Mouse (Mus musculus): ENCODE results near the gene Rbfox1. TPM values are rescaled to one million over a fixed set of nuclear protein-coding genes. Genes with fewer than 3 reads are reported as not detected.

The Rbfox1 gene
- total RNA-seq, 2 experiments from 2014 or later: 120 to 127 TPM

GRCm38 (mm10) chr16:6531459-6531858 lies 646.3 kb downstream of the Rbfox1 start:
- DNase-seq: no peak
- intact Hi-C loops (cut with DNase I; ENCODE audit: low total_unique reads): no loop called here

GRCm38 (mm10) chr16:6532077-6532995 lies 647.2 kb downstream of the Rbfox1 start:
- DNase-seq: no peak
- intact Hi-C loops (cut with DNase I; ENCODE audit: low total_unique reads): no loop called here

- DNase-seq: no peak
- intact Hi-C loops (cut with DNase I; ENCODE audit: low total_unique reads): no loop called here
These were observed 670.6 kb downstream of the Rbfox1 start for GRCm38 (mm10) chr16:6555776-6556175.

DNA sequence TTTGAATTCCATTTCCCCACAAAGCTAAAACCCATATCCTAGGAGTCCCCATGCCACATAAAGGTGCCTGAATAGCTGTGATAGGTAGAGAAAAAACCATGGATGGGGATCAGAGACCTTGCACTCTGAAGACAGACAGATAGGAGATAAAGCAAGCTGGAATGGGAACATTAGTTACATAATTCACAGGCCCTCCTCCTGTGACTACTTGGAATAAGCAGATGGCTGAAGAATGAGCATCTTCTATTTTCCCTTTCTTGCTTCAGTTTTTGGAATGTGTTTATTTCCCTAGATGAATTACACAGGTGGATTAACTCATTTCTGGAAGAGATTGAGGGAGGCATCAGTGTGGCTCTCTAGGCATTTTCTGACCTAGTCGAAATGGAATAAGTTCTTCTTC lies 672.6 kb downstream of the Rbfox1 start:
- DNase-seq: no peak
- intact Hi-C loops (cut with DNase I; ENCODE audit: low total_unique reads): no loop called here

DNA sequence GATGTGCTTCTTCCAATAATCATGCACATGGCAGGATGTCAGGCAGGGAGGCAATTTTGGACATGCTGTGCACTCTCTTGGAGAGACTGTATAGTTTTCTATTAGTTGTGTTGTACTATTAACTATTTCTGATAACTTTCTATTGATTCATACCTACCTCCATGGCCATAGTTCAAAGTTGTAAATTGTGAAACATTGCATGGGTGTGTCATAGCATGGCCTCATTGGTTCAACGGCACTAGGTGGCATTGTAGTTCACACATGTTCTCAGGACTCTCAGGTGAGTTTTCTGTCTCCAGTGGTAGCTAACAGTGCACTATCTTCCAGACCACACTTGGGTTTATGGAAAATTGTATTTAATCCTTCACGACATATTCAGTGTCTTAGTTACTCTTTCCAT lies 699.5 kb downstream of the Rbfox1 start:
- intact Hi-C loops (cut with DNase I; ENCODE audit: low total_unique reads): no loop called here

DNA sequence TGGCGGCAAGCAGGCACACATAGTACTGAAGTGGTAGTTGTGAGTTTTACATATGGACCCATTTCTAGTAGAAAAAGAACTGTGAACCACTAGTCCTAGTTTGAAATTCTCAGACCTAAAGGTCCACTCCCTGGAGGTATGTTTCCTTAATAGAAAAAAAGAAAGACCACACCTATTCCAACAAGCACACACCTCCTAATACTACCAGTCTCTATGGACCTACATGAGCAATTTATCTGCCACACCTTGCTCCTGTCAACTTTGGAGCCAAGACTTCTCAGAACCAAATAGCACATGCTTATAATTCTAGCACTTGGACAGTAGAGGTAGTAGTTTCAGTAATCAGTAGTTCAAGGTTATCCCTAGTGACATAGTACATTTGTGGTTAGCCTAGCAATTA lies 700.0 kb downstream of the Rbfox1 start:
- intact Hi-C loops (cut with DNase I; ENCODE audit: low total_unique reads): no loop called here

More for the DNA sequence above, 699.5 kb downstream of the Rbfox1 start:
- DNase-seq: no peak

GRCm38 (mm10) chr16:6616526-6616925 lies 731.4 kb downstream of the Rbfox1 start:
- DNase-seq: no peak
- intact Hi-C loops (cut with DNase I; ENCODE audit: low total_unique reads): no loop called here

More for the DNA sequence above, 700.0 kb downstream of the Rbfox1 start:
- DNase-seq: no peak

GRCm38 (mm10) chr16:6640330-6640729 lies 755.2 kb downstream of the Rbfox1 start:
- intact Hi-C loops (cut with DNase I; ENCODE audit: low total_unique reads): no loop called here
- no peak for DNase-seq

DNA sequence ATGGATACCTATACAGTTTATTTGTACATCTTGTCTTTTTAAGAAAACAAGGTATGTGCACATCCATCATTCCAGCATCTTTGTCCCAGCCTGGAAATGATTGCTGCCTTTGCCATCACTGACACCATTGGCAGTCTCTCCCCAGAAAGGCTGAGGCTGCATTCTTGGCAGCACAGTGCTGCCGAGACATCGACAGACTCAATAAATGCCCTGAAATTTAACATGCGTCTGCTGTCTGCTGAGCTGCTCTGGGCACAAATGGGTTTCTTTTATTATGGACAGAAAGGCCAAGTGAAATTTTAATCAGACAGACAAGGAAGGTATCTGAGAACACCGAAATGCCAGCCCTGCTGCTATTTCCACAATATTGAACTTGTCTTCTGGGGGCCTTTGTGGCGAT lies 761.8 kb downstream of the Rbfox1 start:
- intact Hi-C loops (cut with DNase I; ENCODE audit: low total_unique reads): no loop called here
- no peak for DNase-seq

DNA sequence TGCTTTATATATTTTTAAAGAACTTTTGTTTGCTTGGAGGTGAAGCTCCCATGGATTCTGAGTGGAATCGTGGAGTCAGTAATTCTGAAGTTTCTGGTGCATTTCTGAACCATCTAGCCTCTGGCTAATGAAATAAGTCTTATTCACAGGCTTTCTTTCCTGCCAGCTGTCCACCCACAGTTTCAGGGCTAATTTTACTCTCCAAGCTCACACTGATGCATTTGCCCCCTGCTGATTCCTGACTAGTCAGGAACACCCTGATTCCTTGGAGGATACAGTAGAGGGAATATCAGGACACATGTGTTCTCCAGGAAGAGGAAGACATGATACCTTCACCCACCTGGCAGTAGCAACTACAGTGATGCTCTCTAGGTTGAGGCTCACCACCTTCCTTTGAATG lies 763.6 kb downstream of the Rbfox1 start:
- no peak for DNase-seq
- intact Hi-C loops (cut with DNase I; ENCODE audit: low total_unique reads): no loop called here

DNA sequence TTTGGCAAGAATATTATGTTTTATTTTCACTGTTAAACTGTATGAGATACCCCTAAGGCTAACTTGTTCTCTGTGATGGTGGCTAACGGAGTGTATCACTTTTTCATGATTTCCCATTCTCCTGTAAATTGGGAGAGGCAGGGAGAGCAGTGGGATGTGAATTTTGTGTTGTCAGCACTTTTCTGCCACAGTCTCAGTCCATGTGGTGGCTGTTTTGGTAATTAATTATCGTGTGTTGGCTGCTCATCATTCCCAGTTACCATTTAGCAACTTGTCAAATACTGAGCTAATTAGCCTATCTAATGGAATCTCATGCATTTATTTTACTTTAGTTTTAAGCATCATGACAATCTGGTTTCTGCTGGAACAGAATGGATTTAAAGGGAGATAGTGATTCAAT lies 773.4 kb downstream of the Rbfox1 start:
- DNase-seq: no peak
- intact Hi-C loops (cut with DNase I; ENCODE audit: low total_unique reads): no loop called here

DNA sequence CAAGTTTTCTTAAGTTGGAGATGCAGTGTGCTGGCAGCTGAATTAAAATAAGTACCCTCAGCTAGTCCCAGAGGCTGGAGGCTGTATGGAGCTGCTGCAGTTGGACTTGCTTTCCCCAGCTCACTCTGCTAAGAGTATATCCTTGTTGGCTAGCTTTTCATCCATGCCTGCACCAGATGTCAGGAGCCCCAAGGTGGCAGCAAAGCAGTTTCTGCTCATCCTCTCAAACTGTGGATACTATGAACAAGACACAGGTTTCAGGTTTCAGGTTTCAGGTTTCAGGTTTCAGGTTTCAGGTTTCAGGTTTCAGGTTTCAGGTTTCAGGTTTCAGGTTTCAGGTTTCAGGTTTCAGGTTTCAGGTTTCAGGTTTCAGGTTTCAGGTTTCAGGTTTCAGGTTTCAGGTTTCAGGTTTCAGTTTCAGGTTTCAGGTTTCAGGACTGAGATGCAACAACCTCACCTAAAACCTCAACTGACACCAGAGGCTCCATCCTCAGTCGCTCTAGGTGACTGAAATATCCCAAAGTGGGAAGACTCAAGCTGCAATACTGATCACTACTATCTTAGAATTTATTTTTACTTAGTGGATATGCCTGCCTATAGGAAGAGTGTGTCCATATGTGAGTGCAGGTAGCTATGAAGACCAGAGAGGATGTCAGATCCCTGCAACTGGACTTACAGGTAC lies 801.1 kb downstream of the Rbfox1 start:
- intact Hi-C loops (cut with DNase I; ENCODE audit: low total_unique reads): no loop called here

DNA sequence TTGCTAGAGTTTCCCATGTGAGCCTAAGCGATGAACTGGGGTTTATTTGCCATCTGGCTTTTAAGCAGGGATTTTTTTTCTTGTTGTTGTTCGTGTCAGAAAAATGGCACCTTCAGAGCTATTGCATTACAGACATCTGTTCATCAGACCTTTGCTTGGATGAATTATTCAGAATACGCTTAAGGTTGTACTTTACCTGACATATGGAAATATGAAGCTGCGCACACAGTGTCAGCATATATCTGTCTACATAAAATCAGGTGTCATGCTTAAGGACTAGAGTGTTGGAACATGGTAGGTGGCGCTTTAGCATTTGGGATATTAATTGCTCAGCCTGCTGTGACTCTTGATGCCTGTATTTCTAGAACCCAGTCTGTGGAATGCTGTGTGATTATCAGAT lies 819.7 kb downstream of the Rbfox1 start:
- intact Hi-C loops (cut with DNase I; ENCODE audit: low total_unique reads): no loop called here
- DNase-seq: no peak

More for the DNA sequence above, 801.1 kb downstream of the Rbfox1 start:
- no peak for DNase-seq

GRCm38 (mm10) chr16:6712341-6712740 lies 827.2 kb downstream of the Rbfox1 start:
- DNase-seq: no peak
- intact Hi-C loops (cut with DNase I; ENCODE audit: low total_unique reads): no loop called here

GRCm38 (mm10) chr16:6715245-6715644 lies 830.1 kb downstream of the Rbfox1 start:
- no peak for DNase-seq
- intact Hi-C loops (cut with DNase I; ENCODE audit: low total_unique reads): no loop called here

- intact Hi-C loops (cut with DNase I; ENCODE audit: low total_unique reads): no loop called here
- peak; percentile 55 for DNase-seq
These were observed 831.2 kb downstream of the Rbfox1 start for GRCm38 (mm10) chr16:6716214-6716911.

DNA sequence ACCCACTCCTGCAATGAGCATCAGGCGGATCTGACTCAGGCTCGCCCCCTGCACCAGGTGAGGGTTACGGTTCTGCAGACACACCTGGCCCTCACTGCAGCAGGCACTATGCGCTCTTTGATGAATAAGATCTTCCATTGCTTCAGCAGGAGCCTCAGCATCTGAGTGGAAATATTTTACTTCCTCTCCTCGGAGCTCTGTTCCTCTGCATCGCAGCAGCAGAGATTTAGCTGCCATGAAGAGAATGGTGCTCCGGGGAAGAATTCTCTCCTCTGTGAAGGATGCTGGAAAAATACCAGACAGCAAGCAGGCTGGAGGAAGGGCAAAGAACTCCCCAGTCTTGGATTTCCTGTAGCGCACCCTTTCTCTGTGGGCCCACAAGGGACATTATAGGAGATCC lies 833.9 kb downstream of the Rbfox1 start:
- DNase-seq: no peak
- intact Hi-C loops (cut with DNase I; ENCODE audit: low total_unique reads): no loop called here

- intact Hi-C loops (cut with DNase I; ENCODE audit: low total_unique reads): no loop called here
- no peak for DNase-seq
These were observed 847.5 kb downstream of the Rbfox1 start for GRCm38 (mm10) chr16:6732646-6733045.

- intact Hi-C loops (cut with DNase I; ENCODE audit: low total_unique reads): no loop called here
- no peak for DNase-seq
These were observed 848.3 kb downstream of the Rbfox1 start for GRCm38 (mm10) chr16:6733427-6733826.

GRCm38 (mm10) chr16:6736566-6736965 lies 851.4 kb downstream of the Rbfox1 start:
- no peak for DNase-seq
- intact Hi-C loops (cut with DNase I; ENCODE audit: low total_unique reads): no loop called here
